Mouse (Mus musculus) left cerebral cortex, adult 9 months (tissue): ENCODE measurements around the gene Prkcz.
A peak's percentile ranks its signal among the peaks of the same experiment; 100 is the strongest.
"Not testable (repeated sequence)": the region's sequence is repeated elsewhere in the genome, so short reads cannot be mapped to it uniquely, and the experiment has no call there.

Experiments used
- DNase-seq, 2 experiments: peaks; one replicate each; pipeline ENCODE4 v3.0.0; 2022; ENCODE audit warnings: low spot score in 2 of 2

The Prkcz gene

GRCm38 (mm10) chr4:155283001-155283503 lies 78.1 kb downstream of the Prkcz start:
- no peak for DNase-seq

GRCm38 (mm10) chr4:155282231-155282630 lies 78.9 kb downstream of the Prkcz start:
- no peak for DNase-seq

GRCm38 (mm10) chr4:155281652-155282051 lies 79.5 kb downstream of the Prkcz start:
- DNase-seq: peak in 1 of 2 experiments; percentile 64

- no peak for DNase-seq
These were observed 79.9 kb downstream of the Prkcz start for GRCm38 (mm10) chr4:155281227-155281626.

- DNase-seq: no peak
These were observed 80.4 kb downstream of the Prkcz start for GRCm38 (mm10) chr4:155280768-155281121.

- DNase-seq: peak in 1 of 2 experiments; percentile 58
These were observed 81.0 kb downstream of the Prkcz start for GRCm38 (mm10) chr4:155279926-155280767.

- DNase-seq: no peak
These were observed 82.1 kb downstream of the Prkcz start for GRCm38 (mm10) chr4:155279054-155279453.

GRCm38 (mm10) chr4:155277963-155278362 lies 83.2 kb downstream of the Prkcz start:
- DNase-seq: no peak

GRCm38 (mm10) chr4:155274851-155275250 lies 86.3 kb downstream of the Prkcz start:
- peak in 1 of 2 experiments; percentile 44 for DNase-seq

- no peak for DNase-seq
These were observed 86.7 kb downstream of the Prkcz start for GRCm38 (mm10) chr4:155274451-155274850.

GRCm38 (mm10) chr4:155268382-155268781 lies 92.8 kb downstream of the Prkcz start:
- peak in 1 of 2 experiments; percentile 78 for DNase-seq

- DNase-seq: no peak
These were observed 93.5 kb downstream of the Prkcz start for GRCm38 (mm10) chr4:155267639-155268175.

- DNase-seq: no peak
These were observed 94.1 kb downstream of the Prkcz start for GRCm38 (mm10) chr4:155267047-155267543.

- no peak for DNase-seq
These were observed 96.4 kb downstream of the Prkcz start for GRCm38 (mm10) chr4:155264521-155265321.

GRCm38 (mm10) chr4:155252253-155252652 lies 108.9 kb downstream of the Prkcz start:
- DNase-seq: no peak

- DNase-seq: no peak
These were observed 110.0 kb downstream of the Prkcz start for GRCm38 (mm10) chr4:155251147-155251546.

- peak in 1 of 2 experiments; percentile 38 for DNase-seq
These were observed 110.6 kb downstream of the Prkcz start for GRCm38 (mm10) chr4:155250361-155251117.

- DNase-seq: peak in 1 of 2 experiments; percentile 79
These were observed 111.4 kb downstream of the Prkcz start, which contains the start of gene Faap20 for GRCm38 (mm10) chr4:155249648-155250351. Gene Faap20 (plus strand): TSS chr4:155249802.

- peak; percentile 75 to 97 for DNase-seq
These were observed 111.9 kb downstream of the Prkcz start for GRCm38 (mm10) chr4:155249257-155249647.

GRCm38 (mm10) chr4:155248054-155248453 lies 113.1 kb downstream of the Prkcz start:
- not testable (repeated sequence) for DNase-seq
